Mouse (Mus musculus): ENCODE data around the gene Fcho2.

GRCm38 (mm10) chr13:98683412-98683811 is 131.8 kb downstream of the Fcho2 start:
- no peak for TF ChIP-seq POLR2A (IDR thresholded peaks at IDR 0.05; ENCODE audit: low read depth, low read length)
- TF ChIP-seq ZC3H11A (IDR thresholded peaks at IDR 0.05; ENCODE audit: low read depth, low read length), result no peak
- TF ChIP-seq RCOR1 (conservative IDR thresholded peaks at IDR 0.05; ENCODE audit: low read depth, low read length), result no peak
- no peak for TF ChIP-seq CTCF (conservative IDR thresholded peaks at IDR 0.05 in 1 of 2, IDR thresholded peaks at IDR 0.05 in 1 of 2; ENCODE audit: low read depth in 2 of 2, low read length in 2 of 2)
- no peak for TF ChIP-seq POLR2AphosphoS2 (IDR thresholded peaks at IDR 0.05; ENCODE audit: low read depth, low read length)
- TF ChIP-seq MAZ (IDR thresholded peaks at IDR 0.05; ENCODE audit: low read depth, low read length), result no peak
- TF ChIP-seq MEF2A (IDR thresholded peaks at IDR 0.05; ENCODE audit: borderline replicate concordance, low read depth, low read length), result no peak
- no peak for TF ChIP-seq IRF4 (IDR thresholded peaks at IDR 0.05; ENCODE audit: low read depth, low read length)

Measured in CH12.LX (cell line).